Mouse (Mus musculus): Measurements from ENCODE around the gene Tssk1. TPM values are rescaled to one million over a fixed set of nuclear protein-coding genes. Genes with fewer than 3 reads are reported as not detected.

The Tssk1 gene
- total and polyA plus RNA-seq, 3 experiments = 0.16 TPM; not detected in 2

DNA sequence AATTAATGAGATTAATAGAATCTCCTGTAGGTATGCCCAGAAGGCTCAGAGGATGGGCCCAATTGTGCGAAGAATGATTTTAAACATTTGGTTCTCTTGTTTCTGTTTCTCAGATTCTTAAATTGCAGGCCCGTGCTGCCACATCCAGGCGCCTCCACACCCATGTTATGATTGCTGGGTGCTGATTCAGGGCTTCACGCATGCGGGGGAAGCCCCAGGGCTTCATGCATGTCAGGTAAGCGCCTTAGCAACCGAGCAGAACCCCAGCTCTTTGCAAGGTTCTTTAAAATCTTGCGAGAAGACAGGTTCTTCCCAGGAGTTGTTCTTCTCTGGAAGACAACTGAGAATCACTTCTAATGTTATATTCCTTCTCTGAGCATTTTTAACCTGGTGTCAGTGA is 49.4 kb downstream of the Tssk1 start:
- TF ChIP-seq TAL1 (conservative IDR thresholded peaks at IDR 0.05; ENCODE audit: low read depth, low read length) (no peak), POLR2AphosphoS5 (IDR thresholded peaks at IDR 0.05; ENCODE audit: insufficient replicate concordance, low read depth, low read length) (no peak), GATA1 (IDR thresholded peaks at IDR 0.05; ENCODE audit: borderline replicate concordance, low read length) (no peak), GATA2 (IDR thresholded peaks at IDR 0.05; ENCODE audit: borderline replicate concordance, low read depth, low read length) (no peak), CTCF (IDR thresholded peaks at IDR 0.05; ENCODE audit: low read depth, low read length) (no peak)
- Histone ChIP-seq H3K9me3 (replicated peaks) (no peaks in the 10 kb centered on the region), H3K4me3 (ENCODE audit: low read depth, low read length) (no peak overlapping the region), H3K27me3 (ENCODE audit: insufficient read depth, low read length) (peaks cover 16% of the 10 kb centered on the region), H3K36me3 (replicated peaks) (no peaks in the 10 kb centered on the region), H3K4me1 (ENCODE audit: insufficient read depth, low read depth, low read length) (peaks cover 19% of the 10 kb centered on the region)
- no peak for DNase-seq (ENCODE audit: low spot score)
- no peak for ATAC-seq (ENCODE audit: extremely low read depth, insufficient number of reproducible peaks, low FRiP score, poor library complexity, severe bottlenecking)

DNA sequence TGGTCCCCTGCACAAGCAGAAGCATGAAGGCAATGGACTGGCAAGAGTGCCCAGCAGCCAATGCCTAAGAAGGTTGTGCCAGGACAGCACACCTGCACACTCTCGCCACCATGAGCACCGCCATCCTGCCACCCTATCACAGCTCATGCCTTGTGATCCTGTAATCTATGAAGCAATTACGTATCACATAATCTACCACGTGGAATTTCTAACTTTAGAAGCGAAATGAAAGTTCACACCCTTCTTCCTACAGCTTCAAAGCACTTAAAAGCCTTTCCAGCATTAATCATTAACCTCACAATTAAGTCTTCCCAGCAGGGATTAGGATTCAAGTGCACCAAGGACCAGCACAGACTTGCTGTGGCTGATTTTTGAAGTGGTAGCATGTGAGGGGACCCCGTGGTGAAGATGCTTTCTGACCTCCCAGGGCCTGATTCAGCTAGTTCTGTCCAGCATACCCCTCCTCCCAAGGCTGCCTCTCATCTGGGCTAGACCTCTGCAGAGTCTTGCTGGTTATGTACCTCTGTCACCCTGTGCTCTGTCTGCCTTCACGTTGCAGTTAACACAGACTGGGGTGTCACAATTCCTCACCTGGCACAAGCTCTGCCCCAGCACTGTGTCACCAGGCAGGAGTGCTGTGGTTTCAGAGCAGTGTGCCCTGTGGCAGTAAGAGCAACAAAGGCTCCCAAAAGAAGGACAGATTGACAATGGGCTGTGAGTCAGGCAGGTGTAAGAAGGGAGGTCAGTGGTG is 51.2 kb downstream of the Tssk1 start:
- no peak overlapping the region; the same call in 1 of the 2 replicates for H3K4me3 ChIP-seq (ENCODE audit: low read depth, low read length)
- H3K9me3 ChIP-seq (replicated peaks) = no peaks in the 10 kb centered on the region
- H3K36me3 ChIP-seq (replicated peaks) = no peaks in the 10 kb centered on the region
- no peak for TF ChIP-seq TAL1 (conservative IDR thresholded peaks at IDR 0.05; ENCODE audit: low read depth, low read length)
- TF ChIP-seq GATA1 (IDR thresholded peaks at IDR 0.05; ENCODE audit: borderline replicate concordance, low read length) = no peak
- no peak for TF ChIP-seq CTCF (IDR thresholded peaks at IDR 0.05; ENCODE audit: low read depth, low read length)
- TF ChIP-seq GATA2 (IDR thresholded peaks at IDR 0.05; ENCODE audit: borderline replicate concordance, low read depth, low read length) = no peak
- no peak for TF ChIP-seq POLR2AphosphoS5 (IDR thresholded peaks at IDR 0.05; ENCODE audit: insufficient replicate concordance, low read depth, low read length)
- peaks cover 16% of the 10 kb centered on the region for H3K27me3 ChIP-seq (ENCODE audit: insufficient read depth, low read length)
- H3K4me1 ChIP-seq (ENCODE audit: insufficient read depth, low read depth, low read length) = peaks cover 14% of the 10 kb centered on the region
- DNase-seq (ENCODE audit: low spot score) (no peak), ATAC-seq (ENCODE audit: extremely low read depth, insufficient number of reproducible peaks, low FRiP score, poor library complexity, severe bottlenecking) (no peak)

Other genes starting within 250 kb of the Tssk1 start
- gene Ccdc74a, start 247.8 kb upstream of the Tssk1 start, total RNA-seq (2014; fragmentation: Nextera tagmentation) = not detected in 2 replicates
- gene Ccdc74a, start 247.8 kb upstream of the Tssk1 start, total RNA-seq (2017) = 3.7 and 4.2 TPM in 2 replicates
- gene Ccdc74a, start 247.8 kb upstream of the Tssk1 start, polyA plus RNA-seq (2012) = 0.98 and 1.8 TPM in 2 replicates
- 80.8 and 97.0 TPM in 2 replicates for gene Med15, start 161.3 kb upstream of the Tssk1 start, total RNA-seq (2014; fragmentation: Nextera tagmentation)
- 20.3 and 23.4 TPM in 2 replicates for gene Med15, start 161.3 kb upstream of the Tssk1 start, total RNA-seq (2017)
- gene Med15, start 161.3 kb upstream of the Tssk1 start, polyA plus RNA-seq (2012) = 221 and 227 TPM in 2 replicates
- not detected in 2 replicates for gene Klhl22, start 134.6 kb upstream of the Tssk1 start, total RNA-seq (2014; fragmentation: Nextera tagmentation)
- 0.06 and 2.1 TPM in 2 replicates for gene Klhl22, start 134.6 kb upstream of the Tssk1 start, total RNA-seq (2017)
- gene Klhl22, start 134.6 kb upstream of the Tssk1 start, polyA plus RNA-seq (2012) = not detected in 2 replicates
- gene Scarf2, start 96.9 kb upstream of the Tssk1 start, total RNA-seq (2014; fragmentation: Nextera tagmentation) = not detected in 2 replicates
- 0.06 TPM in 1 of 2 replicates, not detected in the other for gene Scarf2, start 96.9 kb upstream of the Tssk1 start, total RNA-seq (2017)
- gene Scarf2, start 96.9 kb upstream of the Tssk1 start, polyA plus RNA-seq (2012) = not detected in 2 replicates
- not detected in 2 replicates for gene B830017H08Rik, start 61.1 kb upstream of the Tssk1 start, total RNA-seq (2014; fragmentation: Nextera tagmentation)
- 0.33 TPM in 1 of 2 replicates, not detected in the other for gene B830017H08Rik, start 61.1 kb upstream of the Tssk1 start, total RNA-seq (2017)
- gene B830017H08Rik, start 61.1 kb upstream of the Tssk1 start, polyA plus RNA-seq (2012) = 0.17 and 0.23 TPM in 2 replicates
- gene Car15, start 55.9 kb upstream of the Tssk1 start, total RNA-seq (2014; fragmentation: Nextera tagmentation) = 2.3 and 2.4 TPM in 2 replicates
- gene Car15, start 55.9 kb upstream of the Tssk1 start, total RNA-seq (2017) = 2.3 and 3.3 TPM in 2 replicates
- gene Car15, start 55.9 kb upstream of the Tssk1 start, polyA plus RNA-seq (2012) = 0.13 and 0.89 TPM in 2 replicates
- gene Gm20518, start 2.6 kb upstream of the Tssk1 start, total RNA-seq (2014; fragmentation: Nextera tagmentation) = 0.75 and 1.0 TPM in 2 replicates
- gene Gm20518, start 2.6 kb upstream of the Tssk1 start, total RNA-seq (2017) = 0.52 and 1.0 TPM in 2 replicates
- 0.09 and 0.17 TPM in 2 replicates for gene Gm20518, start 2.6 kb upstream of the Tssk1 start, polyA plus RNA-seq (2012)
- gene Dgcr2, start 4.3 kb downstream of the Tssk1 start, total RNA-seq (2014; fragmentation: Nextera tagmentation) = 20.5 and 23.2 TPM in 2 replicates
- 25.5 and 32.2 TPM in 2 replicates for gene Dgcr2, start 4.3 kb downstream of the Tssk1 start, total RNA-seq (2017)
- 16.5 and 27.8 TPM in 2 replicates for gene Dgcr2, start 4.3 kb downstream of the Tssk1 start, polyA plus RNA-seq (2012)
- not detected in 2 replicates for gene Tssk2, start 4.4 kb downstream of the Tssk1 start, total RNA-seq (2014; fragmentation: Nextera tagmentation)
- 0.23 TPM in 1 of 2 replicates, not detected in the other for gene Tssk2, start 4.4 kb downstream of the Tssk1 start, total RNA-seq (2017)
- gene Tssk2, start 4.4 kb downstream of the Tssk1 start, polyA plus RNA-seq (2012) = not detected in 2 replicates
- 13.7 and 19.3 TPM in 2 replicates for gene Ess2, start 17.1 kb downstream of the Tssk1 start, total RNA-seq (2014; fragmentation: Nextera tagmentation)
- 29.1 and 31.0 TPM in 2 replicates for gene Ess2, start 17.1 kb downstream of the Tssk1 start, total RNA-seq (2017)
- 25.6 and 27.6 TPM in 2 replicates for gene Ess2, start 17.1 kb downstream of the Tssk1 start, polyA plus RNA-seq (2012)
- not detected in 2 replicates for gene Gsc2, start 20.8 kb downstream of the Tssk1 start, total RNA-seq (2014; fragmentation: Nextera tagmentation)
- not detected in 2 replicates for gene Gsc2, start 20.8 kb downstream of the Tssk1 start, total RNA-seq (2017)
- gene Gsc2, start 20.8 kb downstream of the Tssk1 start, polyA plus RNA-seq (2012) = not detected in 2 replicates
- gene Slc25a1, start 34.0 kb downstream of the Tssk1 start, total RNA-seq (2014; fragmentation: Nextera tagmentation) = 47.5 and 57.3 TPM in 2 replicates
- 76.4 and 92.8 TPM in 2 replicates for gene Slc25a1, start 34.0 kb downstream of the Tssk1 start, total RNA-seq (2017)
- 209 and 244 TPM in 2 replicates for gene Slc25a1, start 34.0 kb downstream of the Tssk1 start, polyA plus RNA-seq (2012)
- gene Vpreb2, start 86.2 kb downstream of the Tssk1 start, total RNA-seq (2014; fragmentation: Nextera tagmentation) = not detected in 2 replicates
- not detected in 2 replicates for gene Vpreb2, start 86.2 kb downstream of the Tssk1 start, total RNA-seq (2017)
- not detected in 2 replicates for gene Vpreb2, start 86.2 kb downstream of the Tssk1 start, polyA plus RNA-seq (2012)
- gene Dgcr6, start 158.6 kb downstream of the Tssk1 start, total RNA-seq (2014; fragmentation: Nextera tagmentation) = 18.4 and 22.4 TPM in 2 replicates
- gene Dgcr6, start 158.6 kb downstream of the Tssk1 start, total RNA-seq (2017) = 14.1 and 19.6 TPM in 2 replicates
- gene Dgcr6, start 158.6 kb downstream of the Tssk1 start, polyA plus RNA-seq (2012) = 20.4 and 23.8 TPM in 2 replicates
- 2.0 and 8.1 TPM in 2 replicates for gene Prodh, start 196.0 kb downstream of the Tssk1 start, total RNA-seq (2014; fragmentation: Nextera tagmentation)
- gene Prodh, start 196.0 kb downstream of the Tssk1 start, total RNA-seq (2017) = 12.5 and 14.5 TPM in 2 replicates
- 14.9 and 17.1 TPM in 2 replicates for gene Prodh, start 196.0 kb downstream of the Tssk1 start, polyA plus RNA-seq (2012)
- not detected in 2 replicates for gene Rtn4r, start 233.4 kb downstream of the Tssk1 start, total RNA-seq (2014; fragmentation: Nextera tagmentation)
- gene Rtn4r, start 233.4 kb downstream of the Tssk1 start, total RNA-seq (2017) = 0.11 and 0.23 TPM in 2 replicates
- gene Rtn4r, start 233.4 kb downstream of the Tssk1 start, polyA plus RNA-seq (2012) = not detected in 2 replicates

Data from G1E (cell line).